Mouse (Mus musculus) neural tube, embryonic 15.5 days (tissue): Measurements from ENCODE around the gene Cabp7. TPM values are rescaled to one million over a fixed set of nuclear protein-coding genes. Genes with fewer than 3 reads are reported as not detected.
A peak's percentile ranks its signal among the peaks of the same experiment; 100 is the strongest.
"Not testable (repeated sequence)": the region's sequence is repeated elsewhere in the genome, so short reads cannot be mapped to it uniquely, and the experiment has no call there.

Experiments
- ATAC-seq: fragments of 200-750 bp; cut with Nextera tagmentation; 2 replicates; pipeline ENCODE4 v1.8.0; 2017; ENCODE audit warnings: mild to moderate bottlenecking, moderate TSS enrichment, moderate library complexity; ENCODE audit not compliant: low FRiP score
- H3K27ac ChIP-seq: fragments of 300-500 bp; sonication (generic); replicated peaks from 2 replicates; pipeline ENCODE4 v1.5.1; 2015; ENCODE audit warnings: mild to moderate bottlenecking, inconsistent platforms
- H3K27me3 ChIP-seq: fragments of 300-500 bp; sonication (generic); replicated peaks from 2 replicates; pipeline ENCODE4 v1.6.1; 2015; ENCODE audit warnings: inconsistent platforms
- H3K36me3 ChIP-seq: fragments of 300-500 bp; sonication (generic); 2 replicates; pipeline ENCODE4 v1.6.1; 2015; ENCODE audit warnings: inconsistent platforms
- H3K4me1 ChIP-seq: fragments of 300-500 bp; sonication (generic); 2 replicates; pipeline ENCODE4 v1.6.1; 2015; ENCODE audit warnings: inconsistent platforms
- H3K4me2 ChIP-seq: fragments of 300-500 bp; sonication (generic); 2 replicates; pipeline ENCODE4 v1.6.1; 2015; ENCODE audit warnings: inconsistent platforms, mild to moderate bottlenecking, moderate library complexity
- H3K4me3 ChIP-seq: fragments of 300-500 bp; sonication (generic); replicated peaks from 2 replicates; pipeline ENCODE4 v1.5.1; 2015; ENCODE audit warnings: mild to moderate bottlenecking, inconsistent platforms
- H3K9ac ChIP-seq: fragments of 300-500 bp; sonication (generic); replicated peaks from 2 replicates; pipeline ENCODE4 v1.6.1; 2015; ENCODE audit warnings: mild to moderate bottlenecking, inconsistent platforms
- H3K9me3 ChIP-seq: fragments of 300-500 bp; sonication (generic); replicated peaks from 2 replicates; pipeline ENCODE4 v1.6.1; 2016; ENCODE audit warnings: inconsistent platforms
- WGBS: fragments of 180-500 bp; shearing (Covaris S2); methylation state at CpG from one replicate; pipeline ENCODE4 v1.1.7; 2015; ENCODE audit warnings: mixed read lengths; 5-methylcytosine and 5-hydroxymethylcytosine counted together
- polyA plus RNA-seq: library from polyadenylated mRNA; unstranded; fragments of >200 nt; fragmentation: Nextera tagmentation; extraction: Ambion mirVana; gene quantifications from 2 replicates; pipeline ENCODE4 v1.2.1, GENCODE M21; 2015

Gene Cabp7
- polyA plus RNA-seq, 1 experiment from 2014 or later, result 4.2 TPM

- peaks cover 22% of the 10 kb centered on the region for H3K4me1 ChIP-seq
- ATAC-seq, result no peak
- H3K27me3 ChIP-seq, result no peaks in the 10 kb centered on the region
- no peak overlapping the region for H3K9ac ChIP-seq
- H3K4me3 ChIP-seq, result no peak overlapping the region
- no peaks in the 10 kb centered on the region for H3K9me3 ChIP-seq
- peaks cover 30% of the 10 kb centered on the region for H3K36me3 ChIP-seq
- no peak overlapping the region for H3K27ac ChIP-seq
- 70% methylated on average over 8 of the region's 8 CpGs for whole genome bisulfite sequencing
- no peak overlapping the region for H3K4me2 ChIP-seq
Observed at GRCm38 (mm10) chr11:4721728-4722127, 24.9 kb downstream of the Cabp7 start.

- Histone ChIP-seq H3K36me3 (peaks cover 25% of the 10 kb centered on the region), H3K4me3 (no peak overlapping the region), H3K9ac (no peak overlapping the region), H3K27me3 (no peaks in the 10 kb centered on the region), H3K9me3 (no peaks in the 10 kb centered on the region), H3K27ac (peak overlapping the region; percentile 37; the same call in 1 of the 2 replicates), H3K4me2 (no peak overlapping the region), H3K4me1 (peaks cover 22% of the 10 kb centered on the region)
- 41% methylated on average over 7 of the region's 7 CpGs for WGBS
- ATAC-seq, result no peak
Observed at GRCm38 (mm10) chr11:4720900-4721580, 25.5 kb downstream of the Cabp7 start.

GRCm38 (mm10) chr11:4720393-4720792 is 26.2 kb downstream of the Cabp7 start:
- Histone ChIP-seq H3K4me3 (no peak overlapping the region), H3K4me1 (peaks cover 22% of the 10 kb centered on the region), H3K9me3 (no peaks in the 10 kb centered on the region), H3K9ac (no peak overlapping the region), H3K36me3 (peaks cover 20% of the 10 kb centered on the region), H3K27me3 (no peaks in the 10 kb centered on the region), H3K4me2 (no peak overlapping the region), H3K27ac (0 out of 2 replicates have a peak overlapping the region, but pooled peaks have one; percentile 37)
- ATAC-seq, result no peak
- WGBS, result 49% methylated on average over 11 of the region's 11 CpGs

GRCm38 (mm10) chr11:4719961-4720360 is 26.6 kb downstream of the Cabp7 start:
- no peaks in the 10 kb centered on the region for H3K27me3 ChIP-seq
- H3K36me3 ChIP-seq, result peaks cover 18% of the 10 kb centered on the region
- no peak overlapping the region for H3K4me3 ChIP-seq
- no peak for ATAC-seq
- 81% methylated on average over 9 of the region's 9 CpGs for WGBS
- H3K9ac ChIP-seq, result no peak overlapping the region
- no peak overlapping the region for H3K27ac ChIP-seq
- peaks cover 22% of the 10 kb centered on the region for H3K4me1 ChIP-seq
- no peaks in the 10 kb centered on the region for H3K9me3 ChIP-seq
- H3K4me2 ChIP-seq, result no peak overlapping the region

- peaks cover 9% of the 10 kb centered on the region; the same call in 1 of the 2 replicates for H3K36me3 ChIP-seq
- no peak overlapping the region for H3K4me2 ChIP-seq
- no peak overlapping the region for H3K9ac ChIP-seq
- H3K9me3 ChIP-seq, result no peaks in the 10 kb centered on the region
- no peak for ATAC-seq
- WGBS, result 83% methylated on average over 5 of the region's 5 CpGs
- H3K27ac ChIP-seq, result no peak overlapping the region
- H3K27me3 ChIP-seq, result no peaks in the 10 kb centered on the region
- peaks cover 22% of the 10 kb centered on the region for H3K4me1 ChIP-seq
- H3K4me3 ChIP-seq, result no peak overlapping the region
Observed at GRCm38 (mm10) chr11:4718548-4718947, 28.0 kb downstream of the Cabp7 start.

GRCm38 (mm10) chr11:4716530-4717236 is 29.9 kb downstream of the Cabp7 start:
- no peak overlapping the region for H3K4me3 ChIP-seq
- no peaks in the 10 kb centered on the region for H3K27me3 ChIP-seq
- peaks cover 18% of the 10 kb centered on the region for H3K4me1 ChIP-seq
- no peak overlapping the region for H3K27ac ChIP-seq
- no peaks in the 10 kb centered on the region for H3K9me3 ChIP-seq
- 91% methylated on average over 5 of the region's 5 CpGs for WGBS
- H3K4me2 ChIP-seq, result no peak overlapping the region
- no peak overlapping the region for H3K9ac ChIP-seq
- H3K36me3 ChIP-seq, result no peaks in the 10 kb centered on the region
- ATAC-seq, result no peak

GRCm38 (mm10) chr11:4715596-4715995 is 31.0 kb downstream of the Cabp7 start:
- 85% methylated on average over 4 of the region's 4 CpGs for WGBS
- no peaks in the 10 kb centered on the region for H3K36me3 ChIP-seq
- ATAC-seq, result no peak
- H3K27ac ChIP-seq, result no peak overlapping the region
- H3K4me3 ChIP-seq, result no peak overlapping the region
- no peaks in the 10 kb centered on the region for H3K27me3 ChIP-seq
- H3K4me2 ChIP-seq, result no peak overlapping the region
- peaks cover 8% of the 10 kb centered on the region for H3K4me1 ChIP-seq
- H3K9me3 ChIP-seq, result no peaks in the 10 kb centered on the region
- no peak overlapping the region for H3K9ac ChIP-seq

GRCm38 (mm10) chr11:4714727-4715126 is 31.9 kb downstream of the Cabp7 start:
- Histone ChIP-seq H3K9me3 (no peaks in the 10 kb centered on the region), H3K4me1 (no peaks in the 10 kb centered on the region), H3K4me3 (no peak overlapping the region), H3K4me2 (no peak overlapping the region), H3K9ac (no peak overlapping the region), H3K27ac (no peak overlapping the region), H3K27me3 (no peaks in the 10 kb centered on the region), H3K36me3 (no peaks in the 10 kb centered on the region)
- 91% methylated on average over 4 of the region's 4 CpGs for WGBS
- no peak for ATAC-seq

- no peak overlapping the region for H3K27ac ChIP-seq
- H3K4me1 ChIP-seq, result no peaks in the 10 kb centered on the region
- no peak for ATAC-seq
- H3K4me2 ChIP-seq, result no peak overlapping the region
- H3K9ac ChIP-seq, result no peak overlapping the region
- H3K36me3 ChIP-seq, result no peaks in the 10 kb centered on the region
- H3K27me3 ChIP-seq, result no peaks in the 10 kb centered on the region
- no peaks in the 10 kb centered on the region for H3K9me3 ChIP-seq
- no peak overlapping the region for H3K4me3 ChIP-seq
Observed at GRCm38 (mm10) chr11:4712822-4713221, 33.8 kb downstream of the Cabp7 start.

GRCm38 (mm10) chr11:4710188-4710587 is 36.4 kb downstream of the Cabp7 start:
- not testable (repeated sequence) for H3K27me3 ChIP-seq, H3K27ac ChIP-seq, H3K4me2 ChIP-seq, H3K9ac ChIP-seq, H3K9me3 ChIP-seq, H3K36me3 ChIP-seq, ATAC-seq, H3K4me1 ChIP-seq, H3K4me3 ChIP-seq
- WGBS, result 89% methylated on average over 4 of the region's 4 CpGs

GRCm38 (mm10) chr11:4705178-4705577 is 41.4 kb downstream of the Cabp7 start:
- H3K4me1 ChIP-seq, result peaks cover 20% of the 10 kb centered on the region
- 0 out of 2 replicates have a peak overlapping the region, but pooled peaks have one; percentile 37 for H3K27ac ChIP-seq
- peak overlapping the region; percentile 75 for H3K9ac ChIP-seq
- no peaks in the 10 kb centered on the region for H3K9me3 ChIP-seq
- peaks cover 17% of the 10 kb centered on the region for H3K36me3 ChIP-seq
- 11% methylated on average over 4 of the region's 4 CpGs for WGBS
- peak overlapping the region; percentile 69 for H3K4me3 ChIP-seq
- peak overlapping the region; percentile 92 for H3K4me2 ChIP-seq
- no peaks in the 10 kb centered on the region for H3K27me3 ChIP-seq
- ATAC-seq, result no peak
